Mouse (Mus musculus): ENCODE measurements around the gene Zdbf2.

DNA sequence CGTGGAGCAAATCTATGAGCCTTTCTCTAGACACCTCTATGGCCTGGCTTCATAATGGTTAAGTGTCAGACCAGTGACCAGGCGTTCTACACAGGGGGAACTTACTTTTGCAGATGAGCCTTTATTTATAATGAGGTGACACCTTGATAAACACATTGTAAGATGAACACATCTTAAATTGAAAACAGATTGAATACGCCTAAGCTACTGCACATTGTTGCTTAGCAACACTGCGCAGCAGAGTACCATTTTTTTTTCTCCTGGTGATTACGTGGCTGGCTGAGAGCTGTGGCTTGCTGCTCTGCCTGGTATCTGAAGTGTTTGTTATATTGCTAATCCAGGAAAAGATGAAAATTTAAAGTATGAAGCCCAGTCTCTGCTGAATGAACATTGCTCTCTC lies 17.0 kb upstream of the Zdbf2 start:
- no peak for TF ChIP-seq POLR2A (IDR thresholded peaks at IDR 0.05; ENCODE audit: insufficient read depth, low read depth, low read length)
- no peak for TF ChIP-seq CTCF (IDR thresholded peaks at IDR 0.05; ENCODE audit: insufficient read depth, low read depth, low read length)

Data from olfactory bulb, adult 2 months (tissue).